ENCODE assay signal across 12 mouse cellular contexts in the genomic region with DNA sequence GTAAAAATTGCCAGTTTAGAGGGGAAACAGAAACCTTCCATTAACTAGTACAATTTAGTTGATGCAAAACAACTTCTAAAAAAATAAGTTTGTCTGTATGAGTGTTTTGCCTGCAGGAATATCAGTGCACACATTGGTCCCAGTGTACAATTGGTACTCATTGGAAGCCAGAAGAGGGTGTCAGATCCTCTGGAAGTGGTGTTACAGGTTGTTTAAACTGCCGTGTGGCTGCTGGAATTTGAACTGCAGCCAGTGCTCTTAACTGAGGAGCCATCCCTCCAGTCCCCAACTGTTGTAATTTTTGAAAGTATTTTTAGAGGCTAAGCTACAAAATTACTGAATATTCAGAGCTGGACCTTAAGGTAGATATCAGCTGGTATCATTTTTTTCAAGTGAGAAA.
"Had no signal": no experiment of that assay in that cellular context is flagged by ENCODE, and none has a peak within 500 bp of the region (broad histone marks: within the 10 kb centered on the region; RNA-seq: fewer than 3 reads in every experiment).

No protein-coding gene starts in this region.

- H3K27me3 ChIP-seq: kidney, embryonic 15.5 days; limb, embryonic 12.5 days; limb, embryonic 15.5 days had no signal

- H3K4me2 ChIP-seq: kidney, embryonic 15.5 days; limb, embryonic 12.5 days; limb, embryonic 15.5 days; midbrain, embryonic 11.5 days had no signal

- H3K4me3 ChIP-seq: kidney, embryonic 15.5 days; limb, embryonic 12.5 days; limb, embryonic 15.5 days had no signal

- ATAC-seq: intestine, embryonic 16.5 days had no signal

- DNase-seq: kidney, postnatal 10 days; left cerebral cortex, postnatal 4 days; lung, postnatal 4 days; midbrain, embryonic 14.5 days; thymus, adult 18-20 months; thymus, postnatal 36 days had no signal

- H3K9ac ChIP-seq: kidney, embryonic 15.5 days; limb, embryonic 12.5 days; limb, embryonic 15.5 days; liver, embryonic 14.5 days had no signal

- H3K9me3 ChIP-seq: kidney, embryonic 15.5 days; limb, embryonic 12.5 days; limb, embryonic 15.5 days had no signal

- H3K27ac ChIP-seq: kidney, embryonic 15.5 days; limb, embryonic 12.5 days; limb, embryonic 15.5 days; liver, embryonic 14.5 days had no signal
